Mouse (Mus musculus): ENCODE results near the gene Ccdc153.

The Ccdc153 gene

GRCm38 (mm10) chr9:44259014-44259413 lies 18.5 kb downstream of the Ccdc153 start:
- H3K9me3 ChIP-seq (ENCODE audit: low read length) = no peaks in the 10 kb centered on the region
- H3K4me1 ChIP-seq (replicated peaks; ENCODE audit: low read depth, low read length) = peaks cover 35% of the 10 kb centered on the region
- H3K4me3 ChIP-seq (replicated peaks; ENCODE audit: low read length) = no peak overlapping the region
- 0 out of 2 replicates have a peak, but pooled peaks cover 7% of the 10 kb centered on the region for H3K27me3 ChIP-seq (ENCODE audit: insufficient read depth, low read length)
- no peak for TF ChIP-seq NANOG (IDR thresholded peaks at IDR 0.05; ENCODE audit: borderline replicate concordance, low read length)
- no peak for TF ChIP-seq POU5F1 (IDR thresholded peaks at IDR 0.05; ENCODE audit: borderline replicate concordance, low read length)
- no peak for TF ChIP-seq CTCF (conservative IDR thresholded peaks at IDR 0.05; ENCODE audit: low read length)
- H3K36me3 ChIP-seq (ENCODE audit: insufficient read depth, low read length) = no peaks in the 10 kb centered on the region

GRCm38 (mm10) chr9:44261388-44261787 lies 20.9 kb downstream of the Ccdc153 start:
- Histone ChIP-seq H3K4me3 (replicated peaks; ENCODE audit: low read length) (no peak overlapping the region), H3K9me3 (ENCODE audit: low read length) (no peaks in the 10 kb centered on the region), H3K4me1 (replicated peaks; ENCODE audit: low read depth, low read length) (peaks cover 46% of the 10 kb centered on the region), H3K27me3 (ENCODE audit: insufficient read depth, low read length) (0 out of 2 replicates have a peak, but pooled peaks cover 12% of the 10 kb centered on the region), H3K36me3 (ENCODE audit: insufficient read depth, low read length) (no peaks in the 10 kb centered on the region)
- TF ChIP-seq POU5F1 (IDR thresholded peaks at IDR 0.05; ENCODE audit: borderline replicate concordance, low read length) (no peak), CTCF (conservative IDR thresholded peaks at IDR 0.05; ENCODE audit: low read length) (no peak), NANOG (IDR thresholded peaks at IDR 0.05; ENCODE audit: borderline replicate concordance, low read length) (no peak)

- Histone ChIP-seq H3K36me3 (ENCODE audit: insufficient read depth, low read length) (no peaks in the 10 kb centered on the region), H3K27me3 (ENCODE audit: insufficient read depth, low read length) (peaks cover 23% of the 10 kb centered on the region), H3K4me1 (replicated peaks; ENCODE audit: low read depth, low read length) (peaks cover 39% of the 10 kb centered on the region), H3K9me3 (ENCODE audit: low read length) (0 out of 2 replicates have a peak, but pooled peaks cover 4% of the 10 kb centered on the region), H3K4me3 (replicated peaks; ENCODE audit: low read length) (no peak overlapping the region; the same call in 1 of the 2 replicates)
- TF ChIP-seq CTCF (conservative IDR thresholded peaks at IDR 0.05; ENCODE audit: low read length) = no peak
- no peak for TF ChIP-seq NANOG (IDR thresholded peaks at IDR 0.05; ENCODE audit: borderline replicate concordance, low read length)
- TF ChIP-seq POU5F1 (IDR thresholded peaks at IDR 0.05; ENCODE audit: borderline replicate concordance, low read length) = no peak
These were observed 26.2 kb downstream of the Ccdc153 start for GRCm38 (mm10) chr9:44266478-44267226.

- no peaks in the 10 kb centered on the region for H3K36me3 ChIP-seq (ENCODE audit: insufficient read depth, low read length)
- no peak for TF ChIP-seq POU5F1 (IDR thresholded peaks at IDR 0.05; ENCODE audit: borderline replicate concordance, low read length)
- TF ChIP-seq CTCF (conservative IDR thresholded peaks at IDR 0.05; ENCODE audit: low read length) = no peak
- TF ChIP-seq NANOG (IDR thresholded peaks at IDR 0.05; ENCODE audit: borderline replicate concordance, low read length) = no peak
- H3K9me3 ChIP-seq (ENCODE audit: low read length) = 0 out of 2 replicates have a peak, but pooled peaks cover 4% of the 10 kb centered on the region
- H3K27me3 ChIP-seq (ENCODE audit: insufficient read depth, low read length) = peaks cover 23% of the 10 kb centered on the region
- peak overlapping the region; percentile 82 for H3K4me3 ChIP-seq (replicated peaks; ENCODE audit: low read length)
- H3K4me1 ChIP-seq (replicated peaks; ENCODE audit: low read depth, low read length) = peaks cover 33% of the 10 kb centered on the region
These were observed 27.0 kb downstream of the Ccdc153 start for GRCm38 (mm10) chr9:44267319-44268026.

GRCm38 (mm10) chr9:44268027-44268360 lies 27.5 kb downstream of the Ccdc153 start:
- Histone ChIP-seq H3K4me3 (replicated peaks; ENCODE audit: low read length) (peak overlapping the region; percentile 82), H3K27me3 (ENCODE audit: insufficient read depth, low read length) (peaks cover 21% of the 10 kb centered on the region), H3K36me3 (ENCODE audit: insufficient read depth, low read length) (no peaks in the 10 kb centered on the region), H3K9me3 (ENCODE audit: low read length) (0 out of 2 replicates have a peak, but pooled peaks cover 4% of the 10 kb centered on the region), H3K4me1 (replicated peaks; ENCODE audit: low read depth, low read length) (peaks cover 29% of the 10 kb centered on the region)
- peak; percentile 51 for TF ChIP-seq CTCF (conservative IDR thresholded peaks at IDR 0.05; ENCODE audit: low read length)
- no peak for TF ChIP-seq POU5F1 (IDR thresholded peaks at IDR 0.05; ENCODE audit: borderline replicate concordance, low read length)

- Histone ChIP-seq H3K9me3 (ENCODE audit: low read length) (0 out of 2 replicates have a peak, but pooled peaks cover 4% of the 10 kb centered on the region), H3K27me3 (ENCODE audit: insufficient read depth, low read length) (peaks cover 24% of the 10 kb centered on the region), H3K4me1 (replicated peaks; ENCODE audit: low read depth, low read length) (peaks cover 27% of the 10 kb centered on the region), H3K4me3 (replicated peaks; ENCODE audit: low read length) (peak within 1 kb of the TSS; percentile 82), H3K36me3 (ENCODE audit: insufficient read depth, low read length) (no peaks in the 10 kb centered on the region)
- no peak for TF ChIP-seq NANOG (IDR thresholded peaks at IDR 0.05; ENCODE audit: borderline replicate concordance, low read length)
- TF ChIP-seq POU5F1 (IDR thresholded peaks at IDR 0.05; ENCODE audit: borderline replicate concordance, low read length) = no peak
- no peak for TF ChIP-seq CTCF (conservative IDR thresholded peaks at IDR 0.05; ENCODE audit: low read length)
These were observed 28.0 kb downstream of the Ccdc153 start, which contains the start of gene Nlrx1 for GRCm38 (mm10) chr9:44268432-44268831. TSS of gene Nlrx1 (minus strand) at chr9:44268599.

- H3K36me3 ChIP-seq (ENCODE audit: insufficient read depth, low read length) = no peaks in the 10 kb centered on the region
- TF ChIP-seq CTCF (conservative IDR thresholded peaks at IDR 0.05; ENCODE audit: low read length) (peak; percentile 46), POU5F1 (IDR thresholded peaks at IDR 0.05; ENCODE audit: borderline replicate concordance, low read length) (no peak)
- no peak overlapping the region for H3K4me3 ChIP-seq (replicated peaks; ENCODE audit: low read length)
- 0 out of 2 replicates have a peak, but pooled peaks cover 4% of the 10 kb centered on the region for H3K9me3 ChIP-seq (ENCODE audit: low read length)
- H3K4me1 ChIP-seq (replicated peaks; ENCODE audit: low read depth, low read length) = peaks cover 20% of the 10 kb centered on the region
- H3K27me3 ChIP-seq (ENCODE audit: insufficient read depth, low read length) = peaks cover 28% of the 10 kb centered on the region
These were observed 28.6 kb downstream of the Ccdc153 start for GRCm38 (mm10) chr9:44269077-44269476.

- no peak for TF ChIP-seq CTCF (conservative IDR thresholded peaks at IDR 0.05; ENCODE audit: low read length)
- TF ChIP-seq NANOG (IDR thresholded peaks at IDR 0.05; ENCODE audit: borderline replicate concordance, low read length) = no peak
- no peak for TF ChIP-seq POU5F1 (IDR thresholded peaks at IDR 0.05; ENCODE audit: borderline replicate concordance, low read length)
- Histone ChIP-seq H3K4me3 (replicated peaks; ENCODE audit: low read length) (no peak overlapping the region), H3K9me3 (ENCODE audit: low read length) (0 out of 2 replicates have a peak, but pooled peaks cover 4% of the 10 kb centered on the region), H3K36me3 (ENCODE audit: insufficient read depth, low read length) (no peaks in the 10 kb centered on the region), H3K27me3 (ENCODE audit: insufficient read depth, low read length) (peaks cover 32% of the 10 kb centered on the region), H3K4me1 (replicated peaks; ENCODE audit: low read depth, low read length) (peaks cover 13% of the 10 kb centered on the region)
These were observed 29.5 kb downstream of the Ccdc153 start for GRCm38 (mm10) chr9:44269973-44270372.
